Mouse (Mus musculus) midbrain, embryonic 10.5 days (tissue): ENCODE measurements around the gene Soat2. TPM values are rescaled to one million over a fixed set of nuclear protein-coding genes. Genes with fewer than 3 reads are reported as not detected.
A peak's percentile ranks its signal among the peaks of the same experiment; 100 is the strongest.

Experiments
- DNase-seq: peaks from one replicate; pipeline ENCODE4 v3.0.0-alpha.2; 2017; ENCODE audit warnings: low spot score
- H3K27ac ChIP-seq: fragments of 300-500 bp; sonication (generic); replicated peaks from 2 replicates; pipeline ENCODE4 v1.5.1; 2016; ENCODE audit warnings: mild to moderate bottlenecking
- H3K27me3 ChIP-seq: fragments of 300-500 bp; sonication (generic); 2 replicates; pipeline ENCODE4 v1.6.1; 2016; ENCODE audit warnings: low read depth, mild to moderate bottlenecking; ENCODE audit not compliant: poor library complexity, severe bottlenecking
- H3K36me3 ChIP-seq: fragments of 300-500 bp; sonication (generic); 2 replicates; pipeline ENCODE4 v1.6.1; 2016; ENCODE audit warnings: mild to moderate bottlenecking, moderate library complexity
- H3K4me1 ChIP-seq: fragments of 300-500 bp; sonication (generic); 2 replicates; pipeline ENCODE4 v1.6.1; 2016
- H3K4me3 ChIP-seq: fragments of 300-500 bp; sonication (generic); 2 replicates; pipeline ENCODE4 v1.5.1; 2016; ENCODE audit warnings: mild to moderate bottlenecking, moderate library complexity
- H3K9me3 ChIP-seq: fragments of 300-500 bp; sonication (generic); replicated peaks from 2 replicates; pipeline ENCODE4 v1.6.1; 2016; ENCODE audit warnings: mild to moderate bottlenecking
- WGBS: fragments of 180-500 bp; shearing (Covaris S2); methylation state at CpG from one replicate; pipeline ENCODE4 v1.1.7; 2016; 5-methylcytosine and 5-hydroxymethylcytosine counted together
- polyA plus RNA-seq: library from polyadenylated mRNA; unstranded; fragments of >200 nt; fragmentation: Nextera tagmentation; extraction: Ambion mirVana; gene quantifications from 2 replicates; pipeline ENCODE4 v1.2.1, GENCODE M21; 2016

The Soat2 gene
- polyA plus RNA-seq, 1 experiment from 2014 or later: 0.20 TPM

- H3K36me3 ChIP-seq: peaks cover 73% of the 10 kb centered on the region
- no peaks in the 10 kb centered on the region for H3K27me3 ChIP-seq
- no peak overlapping the region for H3K4me3 ChIP-seq
- DNase-seq: peak; percentile 11
- no peak overlapping the region for H3K27ac ChIP-seq
- WGBS: 82% methylated on average over 19 of the region's 19 CpGs
- H3K9me3 ChIP-seq: no peaks in the 10 kb centered on the region
- H3K4me1 ChIP-seq: 0 out of 2 replicates have a peak, but pooled peaks cover 3% of the 10 kb centered on the region
These were observed 32.6 kb upstream of the Soat2 start for GRCm38 (mm10) chr15:102117461-102118443.

DNA sequence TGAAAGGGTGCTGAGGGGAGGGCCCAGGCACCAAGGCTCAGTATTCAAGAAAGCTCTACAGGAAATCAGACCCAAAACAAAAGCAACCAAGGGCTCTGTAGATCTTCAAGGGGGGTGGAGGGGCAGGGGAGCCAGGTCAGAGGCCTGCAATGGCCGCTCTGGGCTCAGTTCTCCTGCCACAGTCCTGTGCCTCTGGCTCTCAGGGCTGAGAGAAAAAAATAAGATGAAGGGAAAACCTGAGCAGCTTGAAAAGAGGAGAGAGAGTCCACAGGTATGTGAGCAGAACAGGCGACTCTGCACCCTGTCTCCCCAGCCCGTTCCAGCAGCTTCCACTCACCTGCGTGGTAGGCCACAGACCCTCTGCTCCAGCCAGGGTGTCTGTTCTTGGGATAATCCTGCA lies 31.7 kb upstream of the Soat2 start:
- H3K27ac ChIP-seq: no peak overlapping the region
- WGBS: 85% methylated on average over 4 of the region's 4 CpGs
- H3K4me3 ChIP-seq: no peak overlapping the region
- H3K27me3 ChIP-seq: no peaks in the 10 kb centered on the region
- H3K9me3 ChIP-seq: no peaks in the 10 kb centered on the region
- 0 out of 2 replicates have a peak, but pooled peaks cover 3% of the 10 kb centered on the region for H3K4me1 ChIP-seq
- no peak for DNase-seq
- peaks cover 75% of the 10 kb centered on the region for H3K36me3 ChIP-seq

GRCm38 (mm10) chr15:102119121-102119830 lies 31.1 kb upstream of the Soat2 start:
- Histone ChIP-seq H3K4me3 (no peak overlapping the region), H3K4me1 (0 out of 2 replicates have a peak, but pooled peaks cover 3% of the 10 kb centered on the region), H3K27ac (no peak overlapping the region), H3K36me3 (peaks cover 77% of the 10 kb centered on the region), H3K9me3 (no peaks in the 10 kb centered on the region), H3K27me3 (no peaks in the 10 kb centered on the region)
- WGBS: 78% methylated on average over 8 of the region's 8 CpGs
- DNase-seq: no peak

- no peaks in the 10 kb centered on the region for H3K9me3 ChIP-seq
- no peak for DNase-seq
- no peak overlapping the region for H3K27ac ChIP-seq
- H3K36me3 ChIP-seq: peaks cover 82% of the 10 kb centered on the region
- 0 out of 2 replicates have a peak, but pooled peaks cover 3% of the 10 kb centered on the region for H3K4me1 ChIP-seq
- 81% methylated on average over 2 of the region's 2 CpGs for WGBS
- H3K4me3 ChIP-seq: no peak overlapping the region
- H3K27me3 ChIP-seq: no peaks in the 10 kb centered on the region
These were observed 30.5 kb upstream of the Soat2 start for GRCm38 (mm10) chr15:102119831-102120170.

GRCm38 (mm10) chr15:102120530-102120929 lies 29.8 kb upstream of the Soat2 start:
- H3K9me3 ChIP-seq: no peaks in the 10 kb centered on the region
- peaks cover 85% of the 10 kb centered on the region for H3K36me3 ChIP-seq
- H3K27me3 ChIP-seq: no peaks in the 10 kb centered on the region
- no peak overlapping the region for H3K4me3 ChIP-seq
- H3K4me1 ChIP-seq: 0 out of 2 replicates have a peak, but pooled peaks cover 3% of the 10 kb centered on the region
- no peak overlapping the region for H3K27ac ChIP-seq
- 91% methylated on average over 5 of the region's 5 CpGs for WGBS
- DNase-seq: no peak

DNA sequence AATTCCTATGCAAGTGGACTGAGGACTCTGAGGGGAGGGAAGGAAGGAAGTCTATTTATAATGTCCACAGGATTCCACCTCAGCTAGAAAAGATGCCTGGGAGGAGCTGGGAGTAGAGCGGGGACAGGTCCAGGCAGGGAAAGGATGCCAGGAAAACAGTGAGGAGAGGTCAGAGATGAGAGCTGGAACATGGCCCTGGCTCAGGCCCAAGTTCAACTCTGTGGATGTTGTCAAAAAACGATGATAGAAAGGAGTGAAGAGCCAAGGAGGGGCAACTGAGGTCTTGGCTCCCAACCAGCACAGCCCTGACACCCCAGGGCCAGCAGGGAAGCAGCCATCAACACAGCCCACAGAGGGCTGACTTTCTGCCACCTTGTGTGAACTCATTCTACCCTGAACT lies 24.0 kb upstream of the Soat2 start:
- H3K4me1 ChIP-seq: no peaks in the 10 kb centered on the region
- H3K27me3 ChIP-seq: no peaks in the 10 kb centered on the region
- peaks cover 85% of the 10 kb centered on the region for H3K36me3 ChIP-seq
- H3K4me3 ChIP-seq: no peak overlapping the region
- 80% methylated on average over 2 of the region's 2 CpGs for WGBS
- no peaks in the 10 kb centered on the region for H3K9me3 ChIP-seq
- H3K27ac ChIP-seq: no peak overlapping the region
- no peak for DNase-seq

- no peak overlapping the region for H3K27ac ChIP-seq
These were observed 17.0 kb upstream of the Soat2 start for GRCm38 (mm10) chr15:102133314-102133713.

GRCm38 (mm10) chr15:102134709-102135108 lies 15.6 kb upstream of the Soat2 start:
- WGBS: 90% methylated on average over 2 of the region's 2 CpGs

More at GRCm38 (mm10) chr15:102133314-102133713, 17.0 kb upstream of the Soat2 start:
- no peaks in the 10 kb centered on the region for H3K27me3 ChIP-seq
- no peak for DNase-seq
- 96% methylated on average over 9 of the region's 9 CpGs for WGBS
- no peak overlapping the region for H3K4me3 ChIP-seq
- H3K4me1 ChIP-seq: peaks cover 24% of the 10 kb centered on the region
- peaks cover 52% of the 10 kb centered on the region for H3K36me3 ChIP-seq
- H3K9me3 ChIP-seq: no peaks in the 10 kb centered on the region

GRCm38 (mm10) chr15:102135522-102136128 lies 14.7 kb upstream of the Soat2 start:
- no peak for DNase-seq
- H3K9me3 ChIP-seq: no peaks in the 10 kb centered on the region
- no peaks in the 10 kb centered on the region; the same call in 1 of the 2 replicates for H3K27me3 ChIP-seq
- peaks cover 29% of the 10 kb centered on the region for H3K36me3 ChIP-seq
- H3K4me3 ChIP-seq: peak overlapping the region; percentile 89
- peaks cover 24% of the 10 kb centered on the region for H3K4me1 ChIP-seq
- WGBS: 3% methylated on average over 35 of the region's 35 CpGs
- H3K27ac ChIP-seq: peak overlapping the region; percentile 91

More at GRCm38 (mm10) chr15:102134709-102135108, 15.6 kb upstream of the Soat2 start:
- no peaks in the 10 kb centered on the region for H3K9me3 ChIP-seq
- H3K27ac ChIP-seq: no peak overlapping the region
- no peak for DNase-seq
- peaks cover 24% of the 10 kb centered on the region for H3K4me1 ChIP-seq
- H3K27me3 ChIP-seq: no peaks in the 10 kb centered on the region; the same call in 1 of the 2 replicates
- peaks cover 38% of the 10 kb centered on the region for H3K36me3 ChIP-seq
- H3K4me3 ChIP-seq: peak overlapping the region; percentile 89; the same call in 1 of the 2 replicates

- no peaks in the 10 kb centered on the region; the same call in 1 of the 2 replicates for H3K27me3 ChIP-seq
- under 1% methylated on average over 50 of the region's 50 CpGs for WGBS
- DNase-seq: peak; percentile 98
These were observed 14.1 kb upstream of the Soat2 start, which contains the start of gene Spryd3 for GRCm38 (mm10) chr15:102136129-102136758. Gene Spryd3 (minus strand): TSS chr15:102136234.

DNA sequence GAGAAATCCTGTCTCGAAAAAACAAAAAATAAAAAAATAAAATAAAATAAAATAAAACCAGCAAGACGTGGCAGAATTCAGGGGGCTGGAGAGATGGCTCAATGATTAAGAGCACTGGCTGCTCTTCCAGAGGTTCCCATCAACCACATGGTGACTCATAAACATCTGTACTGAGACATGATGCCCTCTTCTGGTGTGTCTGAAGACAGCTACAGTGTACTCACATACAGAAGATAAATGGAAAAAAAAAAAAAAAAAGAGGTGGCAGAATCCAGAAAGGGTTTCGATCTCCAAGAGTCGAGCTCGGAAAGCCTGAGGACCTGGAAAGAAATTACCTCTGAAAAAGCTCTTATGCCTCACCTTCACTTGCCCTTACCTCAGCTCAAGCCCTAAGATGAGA lies 9.2 kb upstream of the Soat2 start:
- DNase-seq: no peak
- peaks cover 42% of the 10 kb centered on the region for H3K27me3 ChIP-seq
- H3K4me1 ChIP-seq: peaks cover 27% of the 10 kb centered on the region
- WGBS: 87% methylated on average over 5 of the region's 5 CpGs
- no peaks in the 10 kb centered on the region for H3K9me3 ChIP-seq
- H3K4me3 ChIP-seq: no peak overlapping the region
- H3K27ac ChIP-seq: no peak overlapping the region
- H3K36me3 ChIP-seq: no peaks in the 10 kb centered on the region

More at GRCm38 (mm10) chr15:102136129-102136758, 14.1 kb upstream of the Soat2 start, which contains the start of gene Spryd3:
- H3K27ac ChIP-seq: peak within 1 kb of the TSS; percentile 91
- peaks cover 24% of the 10 kb centered on the region for H3K4me1 ChIP-seq
- H3K9me3 ChIP-seq: no peaks in the 10 kb centered on the region
- H3K4me3 ChIP-seq: peak within 1 kb of the TSS; percentile 89
- H3K36me3 ChIP-seq: peaks cover 23% of the 10 kb centered on the region
